11 mouse cellular contexts compared by ENCODE assay signal in genomic region chr13:119639302-119639701, GRCm38 (mm10). TPM values are rescaled to one million over a fixed set of nuclear protein-coding genes. Genes with fewer than 3 reads are reported as not detected.
"Had no signal": no experiment of that assay in that cellular context is flagged by ENCODE, and none has a peak within 500 bp of the region (broad histone marks: within the 10 kb centered on the region; RNA-seq: fewer than 3 reads in every experiment).

No protein-coding gene starts in this region.

- H3K4me2 ChIP-seq: liver, embryonic 11.5 days; liver, embryonic 15.5 days; midbrain, embryonic 12.5 days had no signal

- H3K4me3 ChIP-seq: limb, embryonic 10.5 days; liver, embryonic 15.5 days; midbrain, embryonic 12.5 days had no signal

- DNase-seq: kidney, adult 8-10 months; kidney, postnatal 14 days; lung, adult 2 months; lung, postnatal 36 days had no signal

- H3K9ac ChIP-seq: liver, embryonic 15.5 days; midbrain, embryonic 12.5 days had no signal

- H3K36me3 ChIP-seq: limb, embryonic 10.5 days; liver, embryonic 15.5 days; midbrain, embryonic 12.5 days had no signal

- H3K27ac ChIP-seq: limb, embryonic 10.5 days; liver, embryonic 15.5 days; midbrain, embryonic 12.5 days; stomach, postnatal 0 days had no signal

- H3K4me1 ChIP-seq: limb, embryonic 10.5 days; liver, embryonic 15.5 days; midbrain, embryonic 12.5 days had no signal

- ATAC-seq: lung, postnatal 0 days; midbrain, embryonic 16.5 days had no signal

- H3K27me3 ChIP-seq: liver, embryonic 15.5 days had no signal

- H3K9me3 ChIP-seq: limb, embryonic 10.5 days; liver, embryonic 15.5 days; midbrain, embryonic 12.5 days had no signal

RNA-seq across cellular contexts. Expression of gene Ccl28, which starts 15.7 kb away (rescaled TPM):
- polyA plus RNA-seq: liver, embryonic 15.5 days had no signal
